In the genomic region with DNA sequence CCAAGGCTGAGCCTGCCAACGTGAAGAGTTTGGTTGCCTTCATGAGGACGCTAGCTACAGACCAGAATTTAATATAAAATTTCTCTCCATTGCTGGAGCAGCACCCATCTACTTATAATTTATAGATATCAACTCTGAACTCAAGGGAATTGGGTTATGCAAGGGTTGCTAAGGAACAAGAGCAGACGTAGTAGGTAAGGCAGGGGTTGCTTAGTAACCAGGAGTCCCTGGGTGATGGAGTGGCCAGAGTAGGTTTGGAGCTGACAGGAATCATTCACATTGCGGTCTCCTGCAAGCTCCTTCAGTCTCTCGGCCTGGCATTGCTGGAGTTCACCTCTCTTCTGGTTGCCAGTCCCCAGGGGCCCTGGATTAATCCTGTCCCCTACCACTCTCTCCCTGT, we compare ENCODE assay signal across 13 mouse cellular contexts. TPM values are rescaled to one million over a fixed set of nuclear protein-coding genes. Genes with fewer than 3 reads are reported as not detected.
DNase-seq lines count a peak whose midpoint lies in the region; ATAC-seq lines count a peak whose summit lies in the region.
"Had no signal": no experiment of that assay in that cellular context is flagged by ENCODE, and none has a peak within 500 bp of the region (broad histone marks: within the 10 kb centered on the region; RNA-seq: fewer than 3 reads in every experiment).

No protein-coding gene starts in this region.

- no peak overlapping the region for H3K27ac ChIP-seq in forebrain, embryonic 12.5 days
- no peak overlapping the region for H3K27ac ChIP-seq in forebrain, embryonic 11.5 days (ENCODE audit: low read depth, low read length)
- peak overlapping the region; percentile 56; the same call in 1 of the 2 replicates for H3K27ac ChIP-seq in midbrain, embryonic 13.5 days
- H3K27ac ChIP-seq in midbrain, embryonic 10.5 days (replicated peaks), result no peak overlapping the region
- H3K27ac ChIP-seq in hindbrain, embryonic 16.5 days (ENCODE audit: low read depth, low read length), result no peak overlapping the region; the same call in 1 of the 2 replicates
- H3K27ac ChIP-seq: embryonic facial prominence, embryonic 15.5 days; liver, embryonic 13.5 days; stomach, embryonic 15.5 days had no signal

- ATAC-seq in forebrain, embryonic 12.5 days (ENCODE audit: low FRiP score), result peak; percentile 49; the same call in 1 of the 2 replicates
- ATAC-seq in forebrain, embryonic 11.5 days (replicated peaks; ENCODE audit: low FRiP score), result no peak
- peak; percentile 84 for ATAC-seq in midbrain, embryonic 13.5 days
- ATAC-seq in hindbrain, embryonic 16.5 days, result peak; percentile 82
- ATAC-seq: intestine, embryonic 16.5 days had no signal

- H3K4me1 ChIP-seq in forebrain, embryonic 12.5 days, result peaks cover 6% of the 10 kb centered on the region
- H3K4me1 ChIP-seq in forebrain, embryonic 11.5 days (replicated peaks; ENCODE audit: control insufficient read depth, insufficient read depth, low read length), result peaks cover 4% of the 10 kb centered on the region; the same call in 1 of the 2 replicates
- peaks cover 22% of the 10 kb centered on the region for H3K4me1 ChIP-seq in midbrain, embryonic 13.5 days (replicated peaks)
- H3K4me1 ChIP-seq in midbrain, embryonic 10.5 days, result peaks cover 19% of the 10 kb centered on the region
- H3K4me1 ChIP-seq in hindbrain, embryonic 16.5 days (ENCODE audit: control insufficient read depth, insufficient read depth, low read depth, low read length), result peaks cover 7% of the 10 kb centered on the region
- H3K4me1 ChIP-seq: embryonic facial prominence, embryonic 15.5 days; stomach, embryonic 15.5 days had no signal

- H3K9me3 ChIP-seq in forebrain, embryonic 12.5 days, result no peaks in the 10 kb centered on the region
- no peaks in the 10 kb centered on the region for H3K9me3 ChIP-seq in forebrain, embryonic 11.5 days (ENCODE audit: control insufficient read depth, low read length)
- H3K9me3 ChIP-seq in midbrain, embryonic 13.5 days, result no peaks in the 10 kb centered on the region
- no peaks in the 10 kb centered on the region for H3K9me3 ChIP-seq in midbrain, embryonic 10.5 days (replicated peaks)
- H3K9me3 ChIP-seq in hindbrain, embryonic 16.5 days (ENCODE audit: control insufficient read depth, low read length), result no peaks in the 10 kb centered on the region
- H3K9me3 ChIP-seq: embryonic facial prominence, embryonic 15.5 days; liver, embryonic 13.5 days; stomach, embryonic 15.5 days had no signal

- H3K36me3 ChIP-seq in forebrain, embryonic 12.5 days (replicated peaks), result no peaks in the 10 kb centered on the region
- H3K36me3 ChIP-seq in forebrain, embryonic 11.5 days (ENCODE audit: control insufficient read depth, insufficient read depth, low read length), result no peaks in the 10 kb centered on the region
- H3K36me3 ChIP-seq in midbrain, embryonic 13.5 days, result no peaks in the 10 kb centered on the region
- no peaks in the 10 kb centered on the region for H3K36me3 ChIP-seq in midbrain, embryonic 10.5 days
- no peaks in the 10 kb centered on the region for H3K36me3 ChIP-seq in hindbrain, embryonic 16.5 days (ENCODE audit: control insufficient read depth, insufficient read depth, low read length)
- H3K36me3 ChIP-seq: embryonic facial prominence, embryonic 15.5 days; liver, embryonic 13.5 days; stomach, embryonic 15.5 days had no signal

- no peak overlapping the region for H3K4me3 ChIP-seq in forebrain, embryonic 12.5 days (replicated peaks)
- no peak overlapping the region for H3K4me3 ChIP-seq in forebrain, embryonic 11.5 days (ENCODE audit: low read depth, low read length)
- no peak overlapping the region for H3K4me3 ChIP-seq in midbrain, embryonic 13.5 days (replicated peaks)
- H3K4me3 ChIP-seq in midbrain, embryonic 10.5 days, result no peak overlapping the region
- H3K4me3 ChIP-seq in hindbrain, embryonic 16.5 days (ENCODE audit: low read length), result no peak overlapping the region
- H3K4me3 ChIP-seq: embryonic facial prominence, embryonic 15.5 days; liver, embryonic 13.5 days; stomach, embryonic 15.5 days had no signal

- H3K4me2 ChIP-seq in forebrain, embryonic 12.5 days, result no peak overlapping the region
- no peak overlapping the region for H3K4me2 ChIP-seq in forebrain, embryonic 11.5 days (ENCODE audit: low read depth, low read length, severe bottlenecking)
- H3K4me2 ChIP-seq in midbrain, embryonic 13.5 days (replicated peaks), result peak overlapping the region; percentile 11; the same call in 1 of the 2 replicates
- no peak overlapping the region for H3K4me2 ChIP-seq in hindbrain, embryonic 16.5 days (ENCODE audit: low read length)
- H3K4me2 ChIP-seq: embryonic facial prominence, embryonic 15.5 days; heart, embryonic 11.5 days; liver, embryonic 13.5 days; stomach, embryonic 15.5 days had no signal

- no peaks in the 10 kb centered on the region for H3K27me3 ChIP-seq in forebrain, embryonic 12.5 days
- H3K27me3 ChIP-seq in forebrain, embryonic 11.5 days (ENCODE audit: control insufficient read depth, insufficient read depth, low read length), result no peaks in the 10 kb centered on the region
- no peaks in the 10 kb centered on the region for H3K27me3 ChIP-seq in midbrain, embryonic 13.5 days
- H3K27me3 ChIP-seq in midbrain, embryonic 10.5 days (ENCODE audit: low read depth, poor library complexity, severe bottlenecking), result no peaks in the 10 kb centered on the region
- no peaks in the 10 kb centered on the region for H3K27me3 ChIP-seq in hindbrain, embryonic 16.5 days (replicated peaks; ENCODE audit: control insufficient read depth, insufficient read depth, low read length)
- H3K27me3 ChIP-seq: embryonic facial prominence, embryonic 15.5 days; liver, embryonic 13.5 days; stomach, embryonic 15.5 days had no signal

- H3K9ac ChIP-seq in forebrain, embryonic 12.5 days, result no peak overlapping the region
- no peak overlapping the region for H3K9ac ChIP-seq in forebrain, embryonic 11.5 days (ENCODE audit: low read length)
- no peak overlapping the region for H3K9ac ChIP-seq in midbrain, embryonic 13.5 days (replicated peaks)
- no peak overlapping the region for H3K9ac ChIP-seq in hindbrain, embryonic 16.5 days (ENCODE audit: low read depth, low read length)
- H3K9ac ChIP-seq: embryonic facial prominence, embryonic 15.5 days; liver, embryonic 13.5 days; stomach, embryonic 15.5 days had no signal

- DNase-seq in forebrain, embryonic 11.5 days (ENCODE audit: low spot score), result no peak
- DNase-seq in midbrain, embryonic 10.5 days (ENCODE audit: low spot score), result no peak
- DNase-seq in telencephalon, adult 2 months (ENCODE audit: low read depth, low spot score), result peak; percentile 21
- DNase-seq in spleen, postnatal 36 days (ENCODE audit: low spot score in 2 of 2), result no peak
- no peak for DNase-seq in liver

- 73% methylated on average over 5 of the region's 5 CpGs for WGBS in forebrain, embryonic 12.5 days
- WGBS in forebrain, embryonic 11.5 days, result 74% methylated on average over 5 of the region's 5 CpGs
- 68% methylated on average over 5 of the region's 5 CpGs for WGBS in midbrain, embryonic 13.5 days
- WGBS in midbrain, embryonic 10.5 days, result 78% methylated on average over 5 of the region's 5 CpGs
- WGBS in hindbrain, embryonic 16.5 days, result 45% methylated on average over 5 of the region's 5 CpGs

RNA-seq across cellular contexts. Expression of gene Jph4, which starts 32.3 kb away (rescaled TPM):
- polyA plus RNA-seq in forebrain, embryonic 12.5 days (2016; fragmentation: Nextera tagmentation; extraction: Ambion mirVana), result 9.0 and 9.4 TPM in 2 replicates
- 2.9 and 3.7 TPM in 2 replicates for polyA plus RNA-seq in forebrain, embryonic 11.5 days (2014; fragmentation: Nextera tagmentation; extraction: Ambion mirVana)
- 18.2 and 19.9 TPM in 2 replicates for polyA plus RNA-seq in midbrain, embryonic 13.5 days (2015; fragmentation: Nextera tagmentation; extraction: Ambion mirVana)
- 0.53 and 1.2 TPM in 2 replicates for polyA plus RNA-seq in midbrain, embryonic 10.5 days (2016; fragmentation: Nextera tagmentation; extraction: Ambion mirVana)
- 31.8 and 32.3 TPM in 2 replicates for polyA plus RNA-seq in hindbrain, embryonic 16.5 days (2015; fragmentation: Nextera tagmentation; extraction: Ambion mirVana)

RNA-seq across cellular contexts. Expression of gene Ap1g2, which starts 42.6 kb away (rescaled TPM):
- polyA plus RNA-seq in forebrain, embryonic 12.5 days (2016; fragmentation: Nextera tagmentation; extraction: Ambion mirVana), result 10.2 and 11.4 TPM in 2 replicates
- polyA plus RNA-seq in forebrain, embryonic 11.5 days (2014; fragmentation: Nextera tagmentation; extraction: Ambion mirVana), result 13.9 and 14.8 TPM in 2 replicates
- polyA plus RNA-seq in midbrain, embryonic 13.5 days (2015; fragmentation: Nextera tagmentation; extraction: Ambion mirVana), result 7.9 and 8.2 TPM in 2 replicates
- polyA plus RNA-seq in midbrain, embryonic 10.5 days (2016; fragmentation: Nextera tagmentation; extraction: Ambion mirVana), result 12.7 and 15.0 TPM in 2 replicates
- polyA plus RNA-seq in hindbrain, embryonic 16.5 days (2015; fragmentation: Nextera tagmentation; extraction: Ambion mirVana), result 6.9 and 7.7 TPM in 2 replicates

RNA-seq across cellular contexts. Expression of gene Thtpa, which starts 54.5 kb away (rescaled TPM):
- polyA plus RNA-seq in forebrain, embryonic 12.5 days (2016; fragmentation: Nextera tagmentation; extraction: Ambion mirVana), result 32.0 and 33.0 TPM in 2 replicates
- 28.6 and 31.1 TPM in 2 replicates for polyA plus RNA-seq in forebrain, embryonic 11.5 days (2014; fragmentation: Nextera tagmentation; extraction: Ambion mirVana)
- 32.1 and 35.0 TPM in 2 replicates for polyA plus RNA-seq in midbrain, embryonic 13.5 days (2015; fragmentation: Nextera tagmentation; extraction: Ambion mirVana)
- 28.1 and 30.8 TPM in 2 replicates for polyA plus RNA-seq in midbrain, embryonic 10.5 days (2016; fragmentation: Nextera tagmentation; extraction: Ambion mirVana)
- 34.4 and 36.1 TPM in 2 replicates for polyA plus RNA-seq in hindbrain, embryonic 16.5 days (2015; fragmentation: Nextera tagmentation; extraction: Ambion mirVana)

RNA-seq across cellular contexts. Expression of gene Zfhx2, which starts 56.9 kb away (rescaled TPM):
- 26.3 and 28.1 TPM in 2 replicates for polyA plus RNA-seq in forebrain, embryonic 12.5 days (2016; fragmentation: Nextera tagmentation; extraction: Ambion mirVana)
- polyA plus RNA-seq in forebrain, embryonic 11.5 days (2014; fragmentation: Nextera tagmentation; extraction: Ambion mirVana), result 15.9 TPM in 2 replicates
- polyA plus RNA-seq in midbrain, embryonic 13.5 days (2015; fragmentation: Nextera tagmentation; extraction: Ambion mirVana), result 35.5 and 39.9 TPM in 2 replicates
- polyA plus RNA-seq in midbrain, embryonic 10.5 days (2016; fragmentation: Nextera tagmentation; extraction: Ambion mirVana), result 7.6 and 12.5 TPM in 2 replicates
- polyA plus RNA-seq in hindbrain, embryonic 16.5 days (2015; fragmentation: Nextera tagmentation; extraction: Ambion mirVana), result 18.4 and 20.5 TPM in 2 replicates
